Mouse (Mus musculus) MEL (cell line): Measurements from ENCODE around the gene Xylb. TPM values are rescaled to one million over a fixed set of nuclear protein-coding genes. Genes with fewer than 3 reads are reported as not detected.

Source experiments
- DNase-seq: peaks from one replicate; pipeline ENCODE4 v3.0.0; 2011; ENCODE audit warnings: low read depth, low spot score
- H3K27ac ChIP-seq: 2 replicates; pipeline ENCODE4 v1.5.1; 2012; ENCODE audit warnings: low read depth, mild to moderate bottlenecking, control low read depth, low read length, moderate library complexity; ENCODE audit not compliant: control insufficient read depth
- H3K27me3 ChIP-seq, 2 experiments: fragments of 150-350 bp in 1 of 2; sonication (generic) in 1 of 2; 2 replicates each; pipeline ENCODE4 v1.6.1; 2012; ENCODE audit warnings: low read length in 2 of 2, mild to moderate bottlenecking in 2 of 2, improper control_type of control experiment in 1 of 2, moderate library complexity in 1 of 2; ENCODE audit not compliant: insufficient read depth in 2 of 2, control insufficient read depth in 1 of 2
- H3K36me3 ChIP-seq, 2 experiments: 2 replicates each; pipeline ENCODE4 v1.6.1; 2012 to 2014; ENCODE audit warnings: low read length in 2 of 2, improper control_type of control experiment in 1 of 2, inconsistent platforms in 1 of 2, mild to moderate bottlenecking in 1 of 2; ENCODE audit not compliant: insufficient read depth in 2 of 2, control insufficient read depth in 1 of 2
- H3K4me1 ChIP-seq, 2 experiments: fragments of 150-350 bp in 1 of 2; sonication (generic) in 1 of 2; 2 replicates each; pipeline ENCODE4 v1.6.1; 2012; ENCODE audit warnings: low read length in 2 of 2, improper control_type of control experiment in 1 of 2, mild to moderate bottlenecking in 1 of 2; ENCODE audit not compliant: insufficient read depth in 2 of 2, control insufficient read depth in 1 of 2
- H3K4me3 ChIP-seq, 2 experiments: fragments of 150-350 bp in 1 of 2; sonication (generic) in 1 of 2; 2 replicates each; pipeline ENCODE4 v1.5.1; 2012; ENCODE audit warnings: low read depth in 2 of 2, low read length in 2 of 2, mild to moderate bottlenecking in 2 of 2, moderate library complexity in 2 of 2, control low read depth in 1 of 2, improper control_type of control experiment in 1 of 2; ENCODE audit not compliant: control insufficient read depth in 1 of 2, insufficient read depth in 1 of 2
- H3K79me2 ChIP-seq: 2 replicates; pipeline ENCODE4 v1.6.1; 2012; ENCODE audit warnings: mild to moderate bottlenecking, low read length, moderate library complexity; ENCODE audit not compliant: control insufficient read depth, poor library complexity, insufficient read depth
- H3K9ac ChIP-seq: 2 replicates; pipeline ENCODE4 v1.6.1; 2012; ENCODE audit warnings: low read depth, mild to moderate bottlenecking, control low read depth, low read length, moderate library complexity; ENCODE audit not compliant: control insufficient read depth, poor library complexity, severe bottlenecking
- H3K9me3 ChIP-seq: fragments of 150-350 bp; sonication (generic); replicated peaks from 2 replicates; pipeline ENCODE4 v1.6.1; 2012; ENCODE audit warnings: mild to moderate bottlenecking, low read length, improper control_type of control experiment, moderate library complexity; ENCODE audit not compliant: insufficient read depth
- CHD1 ChIP-seq: IDR thresholded peaks from 2 replicates; pipeline ENCODE4 v1.6.1; 2012; ENCODE audit warnings: low read depth, mild to moderate bottlenecking, inconsistent platforms, low read length, improper control_type of control experiment
- CHD2 ChIP-seq: IDR thresholded peaks from 2 replicates; pipeline ENCODE4 v1.6.1; 2011; ENCODE audit warnings: low read length, improper control_type of control experiment
- CTCF ChIP-seq, 3 experiments: IDR thresholded peaks in 2 of 3; conservative IDR thresholded peaks in 1 of 3; 2 replicates each; pipeline ENCODE4 v1.5.1; 2011 to 2012; ENCODE audit warnings: low read length in 3 of 3, low read depth in 2 of 3, mild to moderate bottlenecking in 2 of 3, improper control_type of control experiment in 1 of 3, inconsistent platforms in 1 of 3, mixed read lengths in 1 of 3, moderate library complexity in 1 of 3; ENCODE audit not compliant: control insufficient read depth in 1 of 3, insufficient read depth in 1 of 3, poor library complexity in 1 of 3, severe bottlenecking in 1 of 3
- ELF1 ChIP-seq: IDR thresholded peaks from 2 replicates; pipeline ENCODE4 v1.6.1; 2014; ENCODE audit warnings: low read depth, mild to moderate bottlenecking, inconsistent platforms, low read length, improper control_type of control experiment, moderate library complexity
- ETS1 ChIP-seq: IDR thresholded peaks from 2 replicates; pipeline ENCODE4 v1.6.1; 2012; ENCODE audit warnings: low read depth, mild to moderate bottlenecking, inconsistent platforms, low read length, improper control_type of control experiment, moderate library complexity
- GABPA ChIP-seq: IDR thresholded peaks from 2 replicates; pipeline ENCODE4 v1.6.1; 2012; ENCODE audit warnings: low read depth, mild to moderate bottlenecking, inconsistent platforms, low read length, improper control_type of control experiment, moderate library complexity
- GATA1 ChIP-seq: IDR thresholded peaks from 2 replicates; pipeline ENCODE4 v1.6.1; 2011; ENCODE audit warnings: low read depth, low read length, improper control_type of control experiment
- JUND ChIP-seq: IDR thresholded peaks from 2 replicates; pipeline ENCODE4 v1.6.1; 2011; ENCODE audit warnings: low read depth, mild to moderate bottlenecking, improper control_type of control experiment, low read length
- MAFK ChIP-seq: IDR thresholded peaks from 2 replicates; pipeline ENCODE4 v1.6.1; 2011; ENCODE audit warnings: low read depth, mild to moderate bottlenecking, low read length, improper control_type of control experiment, borderline replicate concordance
- MAX ChIP-seq: IDR thresholded peaks from 2 replicates; pipeline ENCODE4 v1.6.1; 2011; ENCODE audit warnings: low read length, improper control_type of control experiment
- MAZ ChIP-seq: IDR thresholded peaks from 2 replicates; pipeline ENCODE4 v1.6.1; 2012; ENCODE audit warnings: low read depth, mild to moderate bottlenecking, inconsistent platforms, low read length, improper control_type of control experiment
- MXI1 ChIP-seq: IDR thresholded peaks from 2 replicates; pipeline ENCODE4 v1.6.1; 2011; ENCODE audit warnings: mild to moderate bottlenecking, low read depth, low read length, improper control_type of control experiment
- MYB ChIP-seq: IDR thresholded peaks from 2 replicates; pipeline ENCODE4 v1.6.1; 2011; ENCODE audit warnings: mild to moderate bottlenecking, low read depth, low read length, improper control_type of control experiment
- MYC ChIP-seq: IDR thresholded peaks from 2 replicates; pipeline ENCODE4 v1.6.1; 2011; ENCODE audit warnings: low read depth, mild to moderate bottlenecking, low read length, improper control_type of control experiment, moderate library complexity
- RAD21 ChIP-seq: IDR thresholded peaks from 2 replicates; pipeline ENCODE4 v1.6.1; 2011; ENCODE audit warnings: mild to moderate bottlenecking, low read depth, low read length, improper control_type of control experiment
- RCOR1 ChIP-seq: IDR thresholded peaks from 2 replicates; pipeline ENCODE4 v1.6.1; 2012; ENCODE audit warnings: low read depth, mild to moderate bottlenecking, inconsistent platforms, low read length, improper control_type of control experiment
- SIN3A ChIP-seq: IDR thresholded peaks from 2 replicates; pipeline ENCODE4 v1.6.1; 2012; ENCODE audit warnings: low read length, improper control_type of control experiment, inconsistent platforms
- SMC3 ChIP-seq: IDR thresholded peaks from 2 replicates; pipeline ENCODE4 v1.6.1; 2011; ENCODE audit warnings: low read depth, low read length, improper control_type of control experiment
- TAL1 ChIP-seq: IDR thresholded peaks from 2 replicates; pipeline ENCODE4 v1.6.1; 2012; ENCODE audit warnings: mild to moderate bottlenecking, inconsistent platforms, low read length, moderate library complexity, mixed read lengths
- TBP ChIP-seq: IDR thresholded peaks from 2 replicates; pipeline ENCODE4 v1.8.0; 2011; ENCODE audit warnings: low read depth, low read length, improper control_type of control experiment
- UBTF ChIP-seq: IDR thresholded peaks from 2 replicates; pipeline ENCODE4 v1.6.1; 2012; ENCODE audit warnings: low read depth, mild to moderate bottlenecking, inconsistent platforms, low read length, improper control_type of control experiment, moderate library complexity, borderline replicate concordance; ENCODE audit not compliant: insufficient read depth
- USF1 ChIP-seq: IDR thresholded peaks from 2 replicates; pipeline ENCODE4 v1.6.1; 2014; ENCODE audit warnings: low read depth, mild to moderate bottlenecking, inconsistent platforms, low read length, improper control_type of control experiment, moderate library complexity
- ZKSCAN1 ChIP-seq: IDR thresholded peaks from 2 replicates; pipeline ENCODE4 v1.6.1; 2012; ENCODE audit warnings: low read depth, mild to moderate bottlenecking, inconsistent platforms, low read length, improper control_type of control experiment, moderate library complexity
- ZMIZ1 ChIP-seq: IDR thresholded peaks from 2 replicates; pipeline ENCODE4 v1.6.1; 2012; ENCODE audit warnings: low read depth, mild to moderate bottlenecking, inconsistent platforms, low read length, improper control_type of control experiment, moderate library complexity
- ZNF384 ChIP-seq: IDR thresholded peaks from 2 replicates; pipeline ENCODE4 v1.6.1; 2012; ENCODE audit warnings: low read depth, mild to moderate bottlenecking, inconsistent platforms, low read length, improper control_type of control experiment
- polyA plus RNA-seq, 2 experiments: library from polyadenylated mRNA; stranded (reverse) in 1 of 2; unstranded in 1 of 2; fragments of >175 nt in 1 of 2; fragments of >200 nt in 1 of 2; gene quantifications; 2 replicates each; pipeline versions ENCODE4 v1.2.1 to v1.2.4; 2012; ENCODE audit warnings: low replicate concordance in 2 of 2, low read depth in 1 of 2; ENCODE audit not compliant: insufficient read length in 2 of 2, insufficient read depth in 1 of 2, missing spikeins in 1 of 2
- total RNA-seq: library from RNA; depleted of rRNA; stranded (reverse); fragments of 300-350 nt; gene quantifications from 2 replicates; pipeline ENCODE4 v1.2.3, GENCODE M21; 2012

Xylb gene
- total and polyA plus RNA-seq, 3 experiments: 3.8 to 12.9 TPM; not detected in 1

GRCm38 (mm10) chr9:119430311-119430710, 73.1 kb downstream of the Xylb start (continued):
- no peak for TF ChIP-seq ELF1
- TF ChIP-seq RCOR1: no peak
- no peak for TF ChIP-seq JUND
- TF ChIP-seq, all 39 proteins: peak for 4

GRCm38 (mm10) chr9:119435855-119436254, 78.7 kb downstream of the Xylb start:
- Histone ChIP-seq H3K4me1 (no peaks in the 10 kb centered on the region), H3K79me2 (no peaks in the 10 kb centered on the region), H3K4me3 (no peak overlapping the region), H3K27ac (no peak overlapping the region), H3K9me3 (no peaks in the 10 kb centered on the region), H3K27me3 (no peaks in the 10 kb centered on the region), H3K9ac (no peak overlapping the region), H3K36me3 (no peaks in the 10 kb centered on the region)
- DNase-seq: no peak
- TF ChIP-seq RCOR1 (no peak), RAD21 (no peak), TBP (no peak), GATA1 (no peak), MYC (no peak)

GRCm38 (mm10) chr9:119438065-119438464, 80.9 kb downstream of the Xylb start:
- H3K4me1 ChIP-seq: no peaks in the 10 kb centered on the region
- no peaks in the 10 kb centered on the region for H3K27me3 ChIP-seq
- no peaks in the 10 kb centered on the region for H3K36me3 ChIP-seq
- H3K9ac ChIP-seq: no peak overlapping the region
- no peak overlapping the region for H3K4me3 ChIP-seq
- DNase-seq: no peak
- TF ChIP-seq ZNF384 (no peak), CHD1 (no peak), JUND (no peak), MXI1 (no peak), UBTF (no peak), ZKSCAN1 (no peak), ZMIZ1 (no peak), TBP (no peak), MAFK (no peak), MYB (no peak), GABPA (no peak), ETS1 (no peak), SIN3A (no peak), CHD2 (no peak), USF1 (no peak), MAX (no peak), MAZ (no peak), CTCF (IDR thresholded peaks at IDR 0.05 in 2 of 3, conservative IDR thresholded peaks at IDR 0.05 in 1 of 3; ENCODE audit: control insufficient read depth in 1 of 3, insufficient read depth in 1 of 3, low read depth in 2 of 3, low read length in 3 of 3, poor library complexity in 1 of 3, severe bottlenecking in 1 of 3) (no peak), TAL1 (no peak), SMC3 (no peak)
- no peak overlapping the region for H3K27ac ChIP-seq
- H3K9me3 ChIP-seq: no peaks in the 10 kb centered on the region
- no peaks in the 10 kb centered on the region for H3K79me2 ChIP-seq
